Mouse (Mus musculus): ENCODE measurements around the gene Csf2. TPM values are rescaled to one million over a fixed set of nuclear protein-coding genes. Genes with fewer than 3 reads are reported as not detected.

Csf2 gene
- polyA plus RNA-seq, 1 experiment from 2014 or later = not detected

GRCm38 (mm10) chr11:54247251-54247950 lies 2.1 kb downstream of the Csf2 start:
- WGBS (ENCODE audit: insufficient replicate concordance) = 59% methylated on average over 10 of the region's 10 CpGs
- no peak overlapping the region for H3K4me3 ChIP-seq (ENCODE audit: low read depth, low read length)
- H3K9me3 ChIP-seq (replicated peaks; ENCODE audit: control insufficient read depth, low read length) = no peaks in the 10 kb centered on the region

GRCm38 (mm10) chr11:54244465-54244864 lies 5.0 kb downstream of the Csf2 start:
- H3K36me3 ChIP-seq (ENCODE audit: control insufficient read depth, insufficient read depth) = no peaks in the 10 kb centered on the region
- H3K4me1 ChIP-seq (ENCODE audit: control insufficient read depth, low read depth, low read length) = peaks cover 7% of the 10 kb centered on the region; the same call in 1 of the 2 replicates
- no peak overlapping the region for H3K9ac ChIP-seq (ENCODE audit: low read depth, low read length)
- no peaks in the 10 kb centered on the region; the same call in 1 of the 2 replicates for H3K27me3 ChIP-seq (ENCODE audit: control insufficient read depth, insufficient read depth, low read depth, low read length)
- no peak overlapping the region for H3K4me2 ChIP-seq (ENCODE audit: low read depth, low read length)
- no peaks in the 10 kb centered on the region for H3K9me3 ChIP-seq (replicated peaks; ENCODE audit: control insufficient read depth, low read length)
- H3K27ac ChIP-seq (ENCODE audit: low read length) = no peak overlapping the region
- H3K4me3 ChIP-seq (ENCODE audit: low read depth, low read length) = no peak overlapping the region
- 59% methylated on average over 6 of the region's 6 CpGs for WGBS (ENCODE audit: insufficient replicate concordance)
- no peak for ATAC-seq (ENCODE audit: low read depth)

More at GRCm38 (mm10) chr11:54247251-54247950, 2.1 kb downstream of the Csf2 start:
- H3K36me3 ChIP-seq (ENCODE audit: control insufficient read depth, insufficient read depth) = no peaks in the 10 kb centered on the region
- H3K4me1 ChIP-seq (ENCODE audit: control insufficient read depth, low read depth, low read length) = peaks cover 7% of the 10 kb centered on the region; the same call in 1 of the 2 replicates
- no peak overlapping the region for H3K27ac ChIP-seq (ENCODE audit: low read length)
- ATAC-seq (ENCODE audit: low read depth) = no peak
- no peak overlapping the region for H3K4me2 ChIP-seq (ENCODE audit: low read depth, low read length)
- no peak overlapping the region for H3K9ac ChIP-seq (ENCODE audit: low read depth, low read length)
- H3K27me3 ChIP-seq (ENCODE audit: control insufficient read depth, insufficient read depth, low read depth, low read length) = no peaks in the 10 kb centered on the region

- Histone ChIP-seq H3K4me3 (ENCODE audit: low read depth, low read length) (no peak overlapping the region), H3K36me3 (ENCODE audit: control insufficient read depth, insufficient read depth) (no peaks in the 10 kb centered on the region), H3K4me1 (ENCODE audit: control insufficient read depth, low read depth, low read length) (no peaks in the 10 kb centered on the region), H3K9me3 (replicated peaks; ENCODE audit: control insufficient read depth, low read length) (no peaks in the 10 kb centered on the region), H3K27me3 (ENCODE audit: control insufficient read depth, insufficient read depth, low read depth, low read length) (no peaks in the 10 kb centered on the region; the same call in 1 of the 2 replicates), H3K4me2 (ENCODE audit: low read depth, low read length) (no peak overlapping the region), H3K9ac (ENCODE audit: low read depth, low read length) (no peak overlapping the region), H3K27ac (ENCODE audit: low read length) (no peak overlapping the region)
- WGBS (ENCODE audit: insufficient replicate concordance) = 42% methylated on average over 3 of the region's 3 CpGs
- ATAC-seq (ENCODE audit: low read depth) = no peak
These were observed 7.0 kb downstream of the Csf2 start for GRCm38 (mm10) chr11:54242494-54242893.

GRCm38 (mm10) chr11:54236939-54237338 lies 12.5 kb downstream of the Csf2 start:
- no peak for ATAC-seq (ENCODE audit: low read depth)
- Histone ChIP-seq H3K4me3 (ENCODE audit: low read depth, low read length) (no peak overlapping the region), H3K27ac (ENCODE audit: low read length) (no peak overlapping the region), H3K36me3 (ENCODE audit: control insufficient read depth, insufficient read depth) (no peaks in the 10 kb centered on the region), H3K27me3 (ENCODE audit: control insufficient read depth, insufficient read depth, low read depth, low read length) (no peaks in the 10 kb centered on the region; the same call in 1 of the 2 replicates), H3K4me2 (ENCODE audit: low read depth, low read length) (no peak overlapping the region), H3K9me3 (replicated peaks; ENCODE audit: control insufficient read depth, low read length) (no peaks in the 10 kb centered on the region), H3K9ac (ENCODE audit: low read depth, low read length) (no peak overlapping the region), H3K4me1 (ENCODE audit: control insufficient read depth, low read depth, low read length) (no peaks in the 10 kb centered on the region)
- WGBS (ENCODE audit: insufficient replicate concordance) = 41% methylated on average over 2 of the region's 2 CpGs

GRCm38 (mm10) chr11:54227478-54227877 lies 22.0 kb downstream of the Csf2 start:
- no peaks in the 10 kb centered on the region for H3K27me3 ChIP-seq (ENCODE audit: control insufficient read depth, insufficient read depth, low read depth, low read length)
- H3K36me3 ChIP-seq (ENCODE audit: control insufficient read depth, insufficient read depth) = no peaks in the 10 kb centered on the region
- H3K9ac ChIP-seq (ENCODE audit: low read depth, low read length) = no peak overlapping the region
- WGBS (ENCODE audit: insufficient replicate concordance) = 82% methylated on average over 2 of the region's 2 CpGs
- no peak overlapping the region for H3K4me2 ChIP-seq (ENCODE audit: low read depth, low read length)
- no peak for ATAC-seq (ENCODE audit: low read depth)
- H3K4me1 ChIP-seq (ENCODE audit: control insufficient read depth, low read depth, low read length) = no peaks in the 10 kb centered on the region
- no peaks in the 10 kb centered on the region for H3K9me3 ChIP-seq (replicated peaks; ENCODE audit: control insufficient read depth, low read length)
- H3K4me3 ChIP-seq (ENCODE audit: low read depth, low read length) = no peak overlapping the region
- H3K27ac ChIP-seq (ENCODE audit: low read length) = no peak overlapping the region

GRCm38 (mm10) chr11:54224475-54224986 lies 24.9 kb downstream of the Csf2 start:
- Histone ChIP-seq H3K4me1 (ENCODE audit: control insufficient read depth, low read depth, low read length) (no peaks in the 10 kb centered on the region), H3K27me3 (ENCODE audit: control insufficient read depth, insufficient read depth, low read depth, low read length) (no peaks in the 10 kb centered on the region), H3K27ac (ENCODE audit: low read length) (no peak overlapping the region), H3K4me3 (ENCODE audit: low read depth, low read length) (no peak overlapping the region), H3K4me2 (ENCODE audit: low read depth, low read length) (no peak overlapping the region), H3K36me3 (ENCODE audit: control insufficient read depth, insufficient read depth) (no peaks in the 10 kb centered on the region), H3K9me3 (replicated peaks; ENCODE audit: control insufficient read depth, low read length) (no peaks in the 10 kb centered on the region), H3K9ac (ENCODE audit: low read depth, low read length) (no peak overlapping the region)
- no peak for ATAC-seq (ENCODE audit: low read depth)
- WGBS (ENCODE audit: insufficient replicate concordance) = 69% methylated on average over 5 of the region's 5 CpGs

- H3K4me1 ChIP-seq (ENCODE audit: control insufficient read depth, low read depth, low read length) = no peaks in the 10 kb centered on the region
- H3K9me3 ChIP-seq (replicated peaks; ENCODE audit: control insufficient read depth, low read length) = no peaks in the 10 kb centered on the region
- H3K9ac ChIP-seq (ENCODE audit: low read depth, low read length) = no peak overlapping the region
- 62% methylated on average over 9 of the region's 9 CpGs for WGBS (ENCODE audit: insufficient replicate concordance)
- no peak overlapping the region for H3K4me2 ChIP-seq (ENCODE audit: low read depth, low read length)
- no peaks in the 10 kb centered on the region for H3K36me3 ChIP-seq (ENCODE audit: control insufficient read depth, insufficient read depth)
- ATAC-seq (ENCODE audit: low read depth) = no peak
- H3K4me3 ChIP-seq (ENCODE audit: low read depth, low read length) = no peak overlapping the region
- H3K27me3 ChIP-seq (ENCODE audit: control insufficient read depth, insufficient read depth, low read depth, low read length) = no peaks in the 10 kb centered on the region
- no peak overlapping the region for H3K27ac ChIP-seq (ENCODE audit: low read length)
These were observed 25.6 kb downstream of the Csf2 start for GRCm38 (mm10) chr11:54223637-54224474.

- no peak for ATAC-seq (ENCODE audit: low read depth)
- H3K4me2 ChIP-seq (ENCODE audit: low read depth, low read length) = no peak overlapping the region
- no peak overlapping the region for H3K27ac ChIP-seq (ENCODE audit: low read length)
- H3K36me3 ChIP-seq (ENCODE audit: control insufficient read depth, insufficient read depth) = no peaks in the 10 kb centered on the region
- WGBS (ENCODE audit: insufficient replicate concordance) = 28% methylated on average over 6 of the region's 6 CpGs
- no peaks in the 10 kb centered on the region for H3K4me1 ChIP-seq (ENCODE audit: control insufficient read depth, low read depth, low read length)
- no peak overlapping the region for H3K9ac ChIP-seq (ENCODE audit: low read depth, low read length)
- H3K9me3 ChIP-seq (replicated peaks; ENCODE audit: control insufficient read depth, low read length) = no peaks in the 10 kb centered on the region
- no peak overlapping the region for H3K4me3 ChIP-seq (ENCODE audit: low read depth, low read length)
- H3K27me3 ChIP-seq (ENCODE audit: control insufficient read depth, insufficient read depth, low read depth, low read length) = no peaks in the 10 kb centered on the region
These were observed 29.3 kb downstream of the Csf2 start for GRCm38 (mm10) chr11:54219903-54220740.

Measured in liver, embryonic 16.5 days (tissue).